Mouse (Mus musculus) spleen, adult 10 weeks (tissue): ENCODE data around the gene Gpm6a. TPM values are rescaled to one million over a fixed set of nuclear protein-coding genes. Genes with fewer than 3 reads are reported as not detected.

ENCODE experiments used
- polyA plus RNA-seq: library from polyadenylated mRNA; stranded (reverse); fragments of 350-450 nt; fragmentation: Illumina TruSeq; extraction: RNeasy Lipid Tissue Mini Kit (QIAGEN cat#74804); gene quantifications from one replicate; pipeline ENCODE4 v1.2.3, GENCODE M21; 2015; ENCODE audit warnings: low replicate concordance; ENCODE audit not compliant: insufficient read depth

Gpm6a gene
- 5.7 TPM for polyA plus RNA-seq

DNA sequence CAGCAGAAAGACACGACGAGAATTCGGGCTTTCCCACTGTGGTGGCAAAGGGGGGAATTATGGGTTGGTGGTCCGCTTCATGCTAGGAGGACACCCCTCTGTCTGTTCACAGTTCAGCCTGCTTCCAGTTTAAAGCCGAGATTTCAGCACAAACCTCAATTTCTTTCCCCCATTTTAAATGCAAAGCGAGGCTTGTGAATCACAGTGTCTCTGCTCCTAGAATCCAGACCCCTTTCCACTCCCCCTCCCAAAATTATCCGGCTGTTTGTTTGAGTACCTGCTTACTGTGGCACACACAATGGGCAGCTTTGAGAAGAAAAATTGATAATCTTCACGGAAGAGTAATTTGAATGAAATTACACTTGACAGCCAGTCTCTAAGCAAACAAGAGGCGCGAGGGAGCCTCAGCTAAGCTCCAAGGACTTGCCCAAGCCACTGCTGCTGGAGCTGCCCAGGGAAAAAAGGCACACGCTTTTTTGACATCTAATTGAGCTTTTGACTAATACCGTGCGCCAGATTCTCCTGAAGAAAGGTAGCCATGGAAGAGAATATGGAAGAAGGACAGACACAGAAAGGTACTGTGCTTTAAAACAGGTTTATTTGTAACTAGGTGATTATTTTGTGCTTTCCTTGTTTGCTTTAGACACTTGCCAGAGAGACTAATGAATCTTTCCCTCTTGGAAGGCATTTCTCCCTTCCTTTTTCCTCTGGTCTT lies at the start of gene Gpm6a:
Gene Gpm6a, plus strand, starts transcription at position 103 of the 715 bp plus-strand sequence.

Other genes with a start within 250 kb of the Gpm6a start
- not detected for gene Wdr17, start 67.7 kb upstream of the Gpm6a start, polyA plus RNA-seq